Mouse (Mus musculus) neural tube, embryonic 14.5 days (tissue): ENCODE data around the gene 1700029P11Rik. TPM values are rescaled to one million over a fixed set of nuclear protein-coding genes. Genes with fewer than 3 reads are reported as not detected.

Experiments
- ATAC-seq: fragments of 200-750 bp; cut with Nextera tagmentation; 2 replicates; pipeline ENCODE4 v1.8.0; 2017; ENCODE audit warnings: low read depth, mild to moderate bottlenecking, moderate TSS enrichment, moderate library complexity
- H3K27ac ChIP-seq: fragments of 300-500 bp; sonication (generic); 2 replicates; pipeline ENCODE4 v1.5.1; 2014; ENCODE audit warnings: low read depth, mild to moderate bottlenecking, control low read depth, low read length, moderate library complexity, mixed read lengths
- H3K27me3 ChIP-seq: fragments of 300-500 bp; sonication (generic); 2 replicates; pipeline ENCODE4 v1.6.1; 2014; ENCODE audit warnings: low read length; ENCODE audit not compliant: control insufficient read depth, insufficient read depth
- H3K36me3 ChIP-seq: fragments of 300-500 bp; sonication (generic); 2 replicates; pipeline ENCODE4 v1.6.1; 2014; ENCODE audit warnings: low read length, mixed read lengths; ENCODE audit not compliant: control insufficient read depth, insufficient read depth
- H3K4me1 ChIP-seq: fragments of 300-500 bp; sonication (generic); 2 replicates; pipeline ENCODE4 v1.6.1; 2014; ENCODE audit warnings: low read length; ENCODE audit not compliant: control insufficient read depth, insufficient read depth
- H3K4me2 ChIP-seq: fragments of 300-500 bp; sonication (generic); 2 replicates; pipeline ENCODE4 v1.6.1; 2014; ENCODE audit warnings: mild to moderate bottlenecking, low read depth, low read length, control low read depth
- H3K4me3 ChIP-seq: fragments of 300-500 bp; sonication (generic); 2 replicates; pipeline ENCODE4 v1.5.1; 2014; ENCODE audit warnings: low read depth, low read length, control low read depth, mixed read lengths
- H3K9ac ChIP-seq: fragments of 300-500 bp; sonication (generic); replicated peaks from 2 replicates; pipeline ENCODE4 v1.6.1; 2014; ENCODE audit warnings: low read depth, mild to moderate bottlenecking, control low read depth, low read length, mixed read lengths
- H3K9me3 ChIP-seq: fragments of 300-500 bp; sonication (generic); 2 replicates; pipeline ENCODE4 v1.6.1; 2016; ENCODE audit warnings: low read length; ENCODE audit not compliant: control insufficient read depth
- WGBS: fragments of 180-500 bp; shearing (Covaris S2); extraction: QIAGEN DNeasy Blood & Tissue Kit; methylation state at CpG from one replicate; pipeline ENCODE4 v1.1.7; 2014; 5-methylcytosine and 5-hydroxymethylcytosine counted together
- polyA plus RNA-seq: library from polyadenylated mRNA; unstranded; fragments of >200 nt; fragmentation: Nextera tagmentation; extraction: Ambion mirVana; gene quantifications from 2 replicates; pipeline ENCODE4 v1.2.1, GENCODE M21; 2014

1700029P11Rik gene
- polyA plus RNA-seq, 1 experiment from 2014 or later, result not detected

DNA sequence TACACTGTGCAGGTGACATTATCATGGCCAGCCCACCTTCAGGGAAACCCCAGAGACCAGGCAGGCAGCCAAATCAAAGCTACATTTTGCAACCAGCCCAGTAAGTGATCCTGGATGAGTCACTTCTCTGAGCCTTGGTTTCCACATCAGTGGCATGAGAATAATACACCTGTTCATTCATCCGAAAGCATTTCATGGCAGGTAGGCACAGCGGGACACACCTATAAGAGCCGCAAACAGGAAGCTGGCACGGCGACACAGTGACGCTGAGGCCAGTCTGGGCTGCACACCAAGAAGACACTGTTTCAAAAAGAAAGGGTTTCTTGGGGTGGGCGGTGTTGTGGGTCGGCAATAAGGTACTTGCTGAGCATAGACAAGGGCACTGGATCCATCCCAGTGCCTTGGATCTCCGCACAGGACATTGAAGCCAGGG lies 26.2 kb upstream of the 1700029P11Rik start:
- Histone ChIP-seq H3K27ac (no peak overlapping the region), H3K4me2 (no peak overlapping the region), H3K27me3 (no peaks in the 10 kb centered on the region), H3K9ac (no peak overlapping the region), H3K9me3 (no peaks in the 10 kb centered on the region), H3K4me1 (no peaks in the 10 kb centered on the region), H3K36me3 (peaks cover 23% of the 10 kb centered on the region), H3K4me3 (no peak overlapping the region)
- ATAC-seq, result no peak
- WGBS, result 97% methylated on average over 9 of the region's 9 CpGs

DNA sequence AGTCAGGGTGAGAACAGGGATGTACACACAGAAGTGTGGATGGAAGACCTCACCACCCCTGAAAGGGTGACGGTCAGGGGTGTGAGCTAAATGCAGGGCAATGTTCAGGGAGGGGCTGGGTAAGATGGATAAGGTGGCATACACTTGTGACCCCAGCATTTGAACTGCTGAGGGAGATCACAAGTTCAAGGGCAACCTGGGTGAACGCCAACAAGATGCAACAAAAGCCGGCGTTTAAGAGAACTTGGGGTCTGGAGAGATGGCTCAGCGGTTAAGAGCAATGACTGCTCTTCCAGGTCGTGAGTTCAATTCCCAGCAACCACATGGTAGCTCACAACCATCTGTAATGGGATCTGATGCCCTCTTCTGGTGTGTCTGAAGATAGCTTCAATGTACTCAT lies 25.6 kb upstream of the 1700029P11Rik start:
- ATAC-seq, result no peak
- H3K27me3 ChIP-seq, result no peaks in the 10 kb centered on the region
- no peak overlapping the region for H3K27ac ChIP-seq
- no peak overlapping the region for H3K4me2 ChIP-seq
- no peak overlapping the region for H3K9ac ChIP-seq
- H3K36me3 ChIP-seq, result peaks cover 22% of the 10 kb centered on the region
- H3K4me3 ChIP-seq, result no peak overlapping the region
- 94% methylated on average over 6 of the region's 6 CpGs for WGBS
- no peaks in the 10 kb centered on the region for H3K9me3 ChIP-seq
- H3K4me1 ChIP-seq, result no peaks in the 10 kb centered on the region

DNA sequence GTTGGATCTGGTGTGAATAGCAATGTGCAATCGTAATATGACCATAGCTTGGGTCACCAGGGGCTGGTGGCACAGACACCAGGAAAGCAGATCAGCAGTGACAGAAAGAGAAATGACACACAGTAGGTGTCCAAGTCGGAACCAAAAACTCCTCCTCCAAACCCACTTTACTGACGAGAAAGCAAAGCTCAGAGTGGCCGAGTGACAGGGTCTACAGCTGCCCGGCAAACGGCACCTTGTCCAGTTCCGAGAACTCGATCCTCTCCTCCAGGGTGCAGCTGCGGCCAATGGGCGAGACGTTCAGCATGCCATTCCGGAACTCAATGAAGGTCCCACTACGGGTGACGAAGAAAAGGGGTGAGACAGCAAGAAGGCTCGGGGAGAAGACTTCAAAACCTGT lies 24.9 kb upstream of the 1700029P11Rik start:
- no peaks in the 10 kb centered on the region for H3K4me1 ChIP-seq
- no peaks in the 10 kb centered on the region for H3K27me3 ChIP-seq
- H3K9me3 ChIP-seq, result no peaks in the 10 kb centered on the region
- no peak overlapping the region for H3K4me3 ChIP-seq
- ATAC-seq, result no peak
- WGBS, result 93% methylated on average over 15 of the region's 15 CpGs
- H3K4me2 ChIP-seq, result no peak overlapping the region
- H3K9ac ChIP-seq, result no peak overlapping the region
- H3K27ac ChIP-seq, result no peak overlapping the region
- H3K36me3 ChIP-seq, result peaks cover 19% of the 10 kb centered on the region

DNA sequence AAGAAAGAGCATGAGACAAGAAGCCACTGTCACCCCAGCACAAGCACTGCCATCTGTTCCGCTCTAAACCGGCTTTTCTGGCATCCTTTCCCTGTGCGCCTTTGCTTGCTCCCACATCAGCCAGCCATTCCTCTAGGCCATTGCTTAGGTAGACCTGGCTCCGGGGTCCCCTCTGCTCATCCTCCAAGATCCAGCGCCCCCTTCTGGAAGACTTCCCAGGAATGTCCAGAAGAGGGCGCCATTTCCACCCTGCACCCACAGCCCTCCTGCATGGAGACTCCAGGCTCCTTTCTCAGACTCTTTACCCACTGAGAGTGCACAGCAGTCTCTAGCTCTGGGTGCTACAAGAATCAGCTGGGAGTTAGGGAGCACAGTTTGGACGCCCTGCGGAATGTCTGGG lies 23.9 kb upstream of the 1700029P11Rik start:
- H3K9ac ChIP-seq, result no peak overlapping the region
- no peaks in the 10 kb centered on the region for H3K9me3 ChIP-seq
- peaks cover 16% of the 10 kb centered on the region for H3K36me3 ChIP-seq
- no peak overlapping the region for H3K4me2 ChIP-seq
- H3K4me3 ChIP-seq, result no peak overlapping the region
- 53% methylated on average over 8 of the region's 8 CpGs for WGBS
- H3K27me3 ChIP-seq, result no peaks in the 10 kb centered on the region
- no peak overlapping the region for H3K27ac ChIP-seq
- no peaks in the 10 kb centered on the region for H3K4me1 ChIP-seq
- no peak for ATAC-seq

DNA sequence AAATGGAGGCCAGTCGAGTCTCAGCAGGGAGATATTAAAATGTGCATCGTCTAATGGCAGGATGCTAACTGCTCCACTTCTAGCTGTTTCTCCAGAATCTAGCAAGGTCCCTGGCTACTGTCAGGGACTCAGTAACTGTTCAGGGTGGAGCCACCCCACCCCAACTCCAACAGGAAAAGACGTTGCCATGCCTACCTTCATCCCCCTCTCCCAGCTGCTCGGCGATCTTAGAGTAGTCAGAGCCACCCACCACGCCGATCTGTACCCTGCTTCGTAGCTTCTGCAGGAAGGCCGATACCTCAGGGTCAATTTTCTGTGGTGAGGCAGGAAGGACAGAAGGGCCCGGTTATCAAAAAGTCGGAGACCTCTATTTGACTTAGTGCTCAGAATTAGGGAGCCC lies 22.7 kb upstream of the 1700029P11Rik start:
- WGBS, result 93% methylated on average over 11 of the region's 11 CpGs
- Histone ChIP-seq H3K4me3 (no peak overlapping the region), H3K9me3 (no peaks in the 10 kb centered on the region), H3K4me2 (no peak overlapping the region), H3K9ac (no peak overlapping the region), H3K27ac (no peak overlapping the region), H3K27me3 (no peaks in the 10 kb centered on the region), H3K36me3 (peaks cover 8% of the 10 kb centered on the region), H3K4me1 (no peaks in the 10 kb centered on the region)
- ATAC-seq, result no peak

DNA sequence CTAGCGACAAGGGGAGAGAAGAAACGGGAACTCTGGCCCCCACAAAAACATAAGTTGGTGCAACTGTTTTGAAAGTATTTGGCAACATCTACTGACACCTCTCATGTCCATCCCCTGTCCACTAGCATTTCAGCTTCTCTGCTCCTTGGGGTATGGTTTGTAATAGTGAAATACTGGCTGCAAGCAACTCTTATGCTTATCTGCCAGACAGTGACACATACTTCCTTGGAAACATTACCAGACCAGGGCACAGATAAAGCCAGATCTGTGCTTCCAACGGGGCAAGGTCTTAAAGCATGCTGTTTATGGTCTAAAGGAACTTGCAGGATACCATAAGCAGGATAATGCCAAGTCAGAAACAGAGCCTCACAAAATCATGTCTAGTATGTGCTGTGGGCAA lies 21.4 kb upstream of the 1700029P11Rik start:
- H3K9me3 ChIP-seq, result no peaks in the 10 kb centered on the region
- no peaks in the 10 kb centered on the region for H3K27me3 ChIP-seq
- no peak overlapping the region for H3K4me3 ChIP-seq
- H3K9ac ChIP-seq, result no peak overlapping the region
- H3K36me3 ChIP-seq, result peaks cover 7% of the 10 kb centered on the region
- no peak overlapping the region for H3K27ac ChIP-seq
- no peaks in the 10 kb centered on the region for H3K4me1 ChIP-seq
- no peak overlapping the region for H3K4me2 ChIP-seq
- no peak for ATAC-seq
- WGBS, result 96% methylated on average over 3 of the region's 3 CpGs

DNA sequence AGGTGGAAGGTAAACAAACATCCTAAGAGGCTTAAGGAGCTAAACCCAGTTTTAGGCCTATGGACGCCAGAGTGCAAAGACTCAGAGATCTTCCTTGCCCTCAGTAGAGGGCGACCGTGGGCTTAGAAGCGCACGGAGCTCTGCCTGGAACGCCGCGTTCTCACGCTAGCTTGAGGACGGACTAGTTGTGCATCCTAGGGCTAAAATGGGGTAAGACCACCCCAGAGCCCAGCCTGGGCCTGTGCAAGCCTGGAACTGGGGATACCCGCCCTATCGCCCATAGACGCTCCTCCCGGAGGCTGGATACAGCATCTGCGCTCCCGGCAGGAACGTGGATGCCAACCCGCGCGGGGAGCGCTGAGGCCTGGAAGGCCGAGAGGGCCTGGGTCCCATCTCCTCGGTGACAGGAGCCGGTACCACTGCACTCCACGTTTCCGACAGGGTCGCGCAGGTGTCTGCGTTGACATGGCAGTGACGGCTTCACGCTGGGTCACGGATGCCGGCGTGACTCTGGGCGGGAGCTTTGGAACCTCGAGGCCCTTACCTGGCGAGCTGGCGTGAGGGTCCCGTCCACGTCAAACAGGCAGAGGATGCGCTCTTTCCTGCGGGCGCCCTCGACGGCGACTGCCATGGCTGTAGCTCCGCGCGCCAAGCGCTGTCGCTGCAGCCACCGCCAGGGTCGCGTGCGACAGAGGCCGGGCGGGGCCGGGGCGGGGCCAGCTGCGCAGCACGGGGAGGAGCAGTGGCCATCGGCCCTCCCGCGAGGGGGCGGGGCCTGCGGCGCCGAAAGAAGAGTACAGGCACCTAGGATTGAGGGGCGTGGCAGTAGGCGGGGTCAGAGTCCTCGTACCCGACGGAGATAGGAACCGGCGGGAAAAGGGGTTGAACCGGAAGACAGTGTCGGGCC lies 19.9 kb upstream of the 1700029P11Rik start, which contains the start of gene Pmm1:
Gene Pmm1 (minus strand): TSS at position 760 of the 907 bp plus-strand sequence.
- H3K4me1 ChIP-seq, result no peaks in the 10 kb centered on the region
- H3K27ac ChIP-seq, result peak within 1 kb of the TSS; percentile 86
- H3K4me3 ChIP-seq, result peak within 1 kb of the TSS; percentile 65
- H3K9me3 ChIP-seq, result no peaks in the 10 kb centered on the region
- H3K4me2 ChIP-seq, result peak within 1 kb of the TSS; percentile 94
- H3K27me3 ChIP-seq, result no peaks in the 10 kb centered on the region
- peak within 1 kb of the TSS; percentile 82 for H3K9ac ChIP-seq
- H3K36me3 ChIP-seq, result peaks cover 2% of the 10 kb centered on the region
- ATAC-seq, result peak; percentile 96
- under 1% methylated on average over 77 of the region's 77 CpGs for WGBS

DNA sequence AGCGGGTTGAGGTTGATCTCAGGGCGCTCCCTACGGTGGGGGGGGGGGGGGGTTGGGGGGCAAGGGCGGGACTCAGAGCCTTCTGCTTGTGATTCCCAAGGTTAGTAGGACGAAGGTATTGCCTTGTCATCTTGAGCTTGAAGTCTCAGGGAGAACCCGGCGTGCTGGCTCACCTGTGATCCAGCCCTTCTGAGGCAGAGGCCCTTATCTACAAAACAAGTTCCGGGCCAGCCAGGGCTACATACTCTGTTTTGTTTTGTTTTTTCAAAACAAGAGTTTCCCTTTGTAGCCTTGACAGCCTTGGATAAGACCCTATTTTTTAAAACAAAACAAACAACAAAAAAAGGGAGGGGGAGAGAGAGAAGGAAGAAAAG lies 19.3 kb upstream of the 1700029P11Rik start:
- 2% methylated on average over 5 of the region's 8 CpGs for WGBS
- H3K9me3 ChIP-seq, result no peaks in the 10 kb centered on the region
- H3K27ac ChIP-seq, result no peak overlapping the region
- peak overlapping the region; percentile 65 for H3K4me3 ChIP-seq
- H3K4me1 ChIP-seq, result no peaks in the 10 kb centered on the region
- H3K9ac ChIP-seq, result no peak overlapping the region
- peak overlapping the region; percentile 94 for H3K4me2 ChIP-seq
- H3K27me3 ChIP-seq, result no peaks in the 10 kb centered on the region
- no peak; the same call in 1 of the 2 replicates for ATAC-seq
- no peaks in the 10 kb centered on the region for H3K36me3 ChIP-seq

DNA sequence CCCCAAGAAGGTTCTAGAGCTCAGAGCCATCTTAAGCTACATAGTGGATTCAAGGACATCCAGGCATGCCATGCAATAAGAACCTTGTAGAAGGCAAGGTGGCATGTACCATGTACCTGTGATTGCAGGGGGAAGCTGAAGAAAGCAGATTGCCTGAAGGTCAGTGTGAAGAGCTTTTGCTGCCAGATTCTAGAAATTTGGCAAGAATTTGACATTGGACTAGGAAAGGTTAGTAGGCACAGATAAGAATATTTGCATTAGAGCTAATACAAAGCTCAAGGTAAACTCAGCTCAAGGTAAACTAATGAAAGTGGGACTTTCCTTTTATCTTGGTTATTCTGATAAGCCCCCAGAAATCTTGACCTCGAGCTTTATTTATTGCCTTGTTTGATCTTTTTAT lies 16.1 kb upstream of the 1700029P11Rik start:
- no peak for ATAC-seq
- Histone ChIP-seq H3K4me3 (no peak overlapping the region), H3K36me3 (no peaks in the 10 kb centered on the region), H3K27ac (no peak overlapping the region), H3K9me3 (no peaks in the 10 kb centered on the region), H3K27me3 (no peaks in the 10 kb centered on the region), H3K4me1 (no peaks in the 10 kb centered on the region), H3K4me2 (no peak overlapping the region), H3K9ac (no peak overlapping the region)
- 75% methylated on average over 1 of the region's 1 CpGs for WGBS
